ENCODE assay signal across 17 mouse cellular contexts in the genomic region with DNA sequence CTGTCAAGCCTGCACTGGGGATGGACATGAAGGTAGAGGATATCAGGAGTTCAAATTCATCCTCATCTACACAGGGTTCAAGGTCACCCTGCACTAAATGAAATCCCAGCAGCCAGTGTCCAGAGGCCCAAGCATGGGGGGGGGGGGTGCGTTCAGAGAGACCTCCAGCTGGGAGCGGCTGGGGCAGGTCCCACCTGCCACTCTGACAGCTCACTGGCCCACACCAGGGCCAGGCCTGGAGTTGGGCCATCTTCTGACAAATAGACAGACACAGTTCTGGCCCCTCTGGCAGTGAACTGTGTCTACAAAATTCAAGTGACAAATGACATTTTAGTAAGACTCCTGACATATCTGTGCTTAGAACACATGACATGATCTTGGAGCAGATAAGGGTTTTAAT.
DNase-seq lines count a peak whose midpoint lies in the region; ATAC-seq and TF ChIP-seq lines count a peak whose summit lies in the region.
"Had no signal": no experiment of that assay in that cellular context is flagged by ENCODE, and none has a peak within 500 bp of the region (broad histone marks: within the 10 kb centered on the region; RNA-seq: fewer than 3 reads in every experiment).

No protein-coding gene starts in this region.

- DNase-seq in lung, adult 18-20 months = no peak
- no peak for DNase-seq in forebrain, embryonic 14.5 days (ENCODE audit: low spot score)
- DNase-seq in hindbrain, postnatal 0 days (ENCODE audit: low spot score) = no peak
- no peak for DNase-seq in left cerebral cortex, postnatal 10 days (ENCODE audit: extremely low spot score in 1 of 2, low spot score in 2 of 2)
- DNase-seq in spleen, postnatal 4 days (ENCODE audit: low spot score in 2 of 2) = no peak
- DNase-seq: cerebellum, postnatal 36 days; gastrocnemius, adult 2 months; heart, adult 18-20 months; liver; right cerebral cortex, adult 18-20 months had no signal

- no peak overlapping the region for H3K4me3 ChIP-seq in heart, embryonic 13.5 days
- no peak overlapping the region for H3K4me3 ChIP-seq in heart, embryonic 11.5 days (ENCODE audit: low read depth, low read length)
- H3K4me3 ChIP-seq in lung, embryonic 15.5 days = no peak overlapping the region
- no peak overlapping the region for H3K4me3 ChIP-seq in forebrain, embryonic 14.5 days (ENCODE audit: low read depth, low read length)
- H3K4me3 ChIP-seq in hindbrain, postnatal 0 days (ENCODE audit: low read length) = no peak overlapping the region
- H3K4me3 ChIP-seq: embryonic facial prominence, embryonic 12.5 days; gastrocnemius, adult 2 months; stomach, embryonic 15.5 days had no signal

- no peak overlapping the region for H3K4me2 ChIP-seq in heart, embryonic 13.5 days
- H3K4me2 ChIP-seq in heart, embryonic 11.5 days = no peak overlapping the region
- H3K4me2 ChIP-seq in lung, embryonic 15.5 days = no peak overlapping the region
- no peak overlapping the region for H3K4me2 ChIP-seq in forebrain, embryonic 14.5 days (ENCODE audit: low read length)
- H3K4me2 ChIP-seq in hindbrain, postnatal 0 days (ENCODE audit: low read depth, low read length) = no peak overlapping the region
- H3K4me2 ChIP-seq: embryonic facial prominence, embryonic 12.5 days; stomach, embryonic 15.5 days had no signal

- ATAC-seq in heart, embryonic 13.5 days (ENCODE audit: extremely low read depth, insufficient number of reproducible peaks, low FRiP score, low TSS enrichment) = no peak
- no peak for ATAC-seq in heart, embryonic 11.5 days (replicated peaks; ENCODE audit: insufficient number of reproducible peaks, low FRiP score, low TSS enrichment)
- 0 out of 2 replicates have a peak, but pooled peaks have one; percentile 29 for ATAC-seq in lung, embryonic 15.5 days (ENCODE audit: borderline replicate concordance, extremely low read depth, low FRiP score, low TSS enrichment)
- ATAC-seq in forebrain, embryonic 14.5 days = no peak
- no peak for ATAC-seq in hindbrain, postnatal 0 days
- ATAC-seq: inflammation-experienced regulatory T-cells, adult 6 months had no signal

- H3K36me3 ChIP-seq in heart, embryonic 13.5 days = 0 out of 2 replicates have a peak, but pooled peaks cover 7% of the 10 kb centered on the region
- no peaks in the 10 kb centered on the region for H3K36me3 ChIP-seq in heart, embryonic 11.5 days (ENCODE audit: control insufficient read depth, insufficient read depth, low read length)
- no peaks in the 10 kb centered on the region for H3K36me3 ChIP-seq in lung, embryonic 15.5 days
- no peaks in the 10 kb centered on the region for H3K36me3 ChIP-seq in forebrain, embryonic 14.5 days (ENCODE audit: control insufficient read depth, insufficient read depth, low read length)
- no peaks in the 10 kb centered on the region for H3K36me3 ChIP-seq in hindbrain, postnatal 0 days (ENCODE audit: insufficient read depth, low read length)
- H3K36me3 ChIP-seq: embryonic facial prominence, embryonic 12.5 days; stomach, embryonic 15.5 days had no signal

- H3K27me3 ChIP-seq in heart, embryonic 13.5 days (replicated peaks) = no peaks in the 10 kb centered on the region
- no peaks in the 10 kb centered on the region for H3K27me3 ChIP-seq in heart, embryonic 11.5 days (ENCODE audit: control insufficient read depth, insufficient read depth, low read length)
- no peaks in the 10 kb centered on the region for H3K27me3 ChIP-seq in lung, embryonic 15.5 days
- no peaks in the 10 kb centered on the region for H3K27me3 ChIP-seq in forebrain, embryonic 14.5 days (replicated peaks; ENCODE audit: control insufficient read depth, insufficient read depth, low read length)
- H3K27me3 ChIP-seq in hindbrain, postnatal 0 days (ENCODE audit: insufficient read depth, low read length) = no peaks in the 10 kb centered on the region
- H3K27me3 ChIP-seq: stomach, embryonic 15.5 days had no signal

- peaks cover 9% of the 10 kb centered on the region; the same call in 1 of the 2 replicates for H3K9me3 ChIP-seq in heart, embryonic 13.5 days
- peaks cover 5% of the 10 kb centered on the region; the same call in 1 of the 2 replicates for H3K9me3 ChIP-seq in heart, embryonic 11.5 days (replicated peaks; ENCODE audit: control insufficient read depth, low read length)
- peaks cover 4% of the 10 kb centered on the region; the same call in 1 of the 2 replicates for H3K9me3 ChIP-seq in lung, embryonic 15.5 days
- peaks cover 10% of the 10 kb centered on the region for H3K9me3 ChIP-seq in forebrain, embryonic 14.5 days (replicated peaks; ENCODE audit: control insufficient read depth, low read length)
- 0 out of 2 replicates have a peak, but pooled peaks cover 3% of the 10 kb centered on the region for H3K9me3 ChIP-seq in hindbrain, postnatal 0 days (ENCODE audit: low read length)
- H3K9me3 ChIP-seq: stomach, embryonic 15.5 days had no signal

- peak overlapping the region; percentile 48 for H3K27ac ChIP-seq in heart, embryonic 13.5 days (replicated peaks)
- no peak overlapping the region for H3K27ac ChIP-seq in heart, embryonic 11.5 days (ENCODE audit: low read depth, low read length)
- H3K27ac ChIP-seq in lung, embryonic 15.5 days = peak overlapping the region; percentile 67
- 0 out of 2 replicates have a peak overlapping the region, but pooled peaks have one; percentile 44 for H3K27ac ChIP-seq in forebrain, embryonic 14.5 days (ENCODE audit: low read depth, low read length)
- 0 out of 2 replicates have a peak overlapping the region, but pooled peaks have one; percentile 32 for H3K27ac ChIP-seq in hindbrain, postnatal 0 days
- H3K27ac ChIP-seq: embryonic facial prominence, embryonic 12.5 days; gastrocnemius, adult 2 months; macrophage had no signal

- 39% methylated on average over 2 of the region's 2 CpGs for WGBS in heart, embryonic 13.5 days
- WGBS in heart, embryonic 11.5 days (ENCODE audit: insufficient replicate concordance) = 60% methylated on average over 2 of the region's 2 CpGs
- 48% methylated on average over 2 of the region's 2 CpGs for WGBS in lung, embryonic 15.5 days
- WGBS in forebrain, embryonic 14.5 days = 48% methylated on average over 2 of the region's 2 CpGs
- WGBS in hindbrain, postnatal 0 days = 42% methylated on average over 2 of the region's 2 CpGs

- no peak overlapping the region for H3K9ac ChIP-seq in heart, embryonic 13.5 days
- no peak overlapping the region for H3K9ac ChIP-seq in heart, embryonic 11.5 days (ENCODE audit: low read depth, low read length)
- no peak overlapping the region for H3K9ac ChIP-seq in lung, embryonic 15.5 days
- H3K9ac ChIP-seq in forebrain, embryonic 14.5 days (ENCODE audit: low read length) = no peak overlapping the region
- H3K9ac ChIP-seq in hindbrain, postnatal 0 days (replicated peaks; ENCODE audit: low read length) = no peak overlapping the region
- H3K9ac ChIP-seq: embryonic facial prominence, embryonic 12.5 days; stomach, embryonic 15.5 days had no signal

- TF ChIP-seq CTCF in hindbrain, postnatal 0 days (IDR thresholded peaks at IDR 0.05; ENCODE audit: low read depth) = no peak

- H3K4me1 ChIP-seq in heart, embryonic 13.5 days = peaks cover 56% of the 10 kb centered on the region
- peaks cover 32% of the 10 kb centered on the region for H3K4me1 ChIP-seq in heart, embryonic 11.5 days (ENCODE audit: control insufficient read depth, insufficient read depth, low read length)
- H3K4me1 ChIP-seq in lung, embryonic 15.5 days = peaks cover 46% of the 10 kb centered on the region
- peaks cover 36% of the 10 kb centered on the region for H3K4me1 ChIP-seq in forebrain, embryonic 14.5 days (ENCODE audit: control insufficient read depth, insufficient read depth, low read length)
- H3K4me1 ChIP-seq in hindbrain, postnatal 0 days (ENCODE audit: insufficient read depth, low read length) = peaks cover 23% of the 10 kb centered on the region

- intact Hi-C loops in left cerebral cortex, postnatal 10 days (cut with DNase I) = no loop called here
